Mouse (Mus musculus) granulocyte monocyte progenitor cell, adult 5-6 weeks (primary cell): ENCODE measurements around the gene Prune1. TPM values are rescaled to one million over a fixed set of nuclear protein-coding genes. Genes with fewer than 3 reads are reported as not detected.

Experiments used
- ATAC-seq: replicated peaks from 2 replicates; pipeline ENCODE4 v1.8.0; 2016; ENCODE audit warnings: mild to moderate bottlenecking, moderate TSS enrichment, inconsistent platforms; ENCODE audit not compliant: poor library complexity, severe bottlenecking
- total RNA-seq, 2 experiments: library from RNA; stranded (forward) in 1 of 2; stranded (reverse) in 1 of 2; fragments of 200-712, 200-1000 nt in 1 of 2; fragments of >200 nt in 1 of 2; fragmentation: Nextera tagmentation in 1 of 2; gene quantifications; 2 replicates each; pipeline ENCODE4 v1.2.3; 2014 to 2017

Gene Prune1
- 17.8 and 25.4 TPM in 2 replicates for total RNA-seq (2014; fragmentation: Nextera tagmentation)
- 9.3 and 11.3 TPM in 2 replicates for total RNA-seq (2017)

DNA sequence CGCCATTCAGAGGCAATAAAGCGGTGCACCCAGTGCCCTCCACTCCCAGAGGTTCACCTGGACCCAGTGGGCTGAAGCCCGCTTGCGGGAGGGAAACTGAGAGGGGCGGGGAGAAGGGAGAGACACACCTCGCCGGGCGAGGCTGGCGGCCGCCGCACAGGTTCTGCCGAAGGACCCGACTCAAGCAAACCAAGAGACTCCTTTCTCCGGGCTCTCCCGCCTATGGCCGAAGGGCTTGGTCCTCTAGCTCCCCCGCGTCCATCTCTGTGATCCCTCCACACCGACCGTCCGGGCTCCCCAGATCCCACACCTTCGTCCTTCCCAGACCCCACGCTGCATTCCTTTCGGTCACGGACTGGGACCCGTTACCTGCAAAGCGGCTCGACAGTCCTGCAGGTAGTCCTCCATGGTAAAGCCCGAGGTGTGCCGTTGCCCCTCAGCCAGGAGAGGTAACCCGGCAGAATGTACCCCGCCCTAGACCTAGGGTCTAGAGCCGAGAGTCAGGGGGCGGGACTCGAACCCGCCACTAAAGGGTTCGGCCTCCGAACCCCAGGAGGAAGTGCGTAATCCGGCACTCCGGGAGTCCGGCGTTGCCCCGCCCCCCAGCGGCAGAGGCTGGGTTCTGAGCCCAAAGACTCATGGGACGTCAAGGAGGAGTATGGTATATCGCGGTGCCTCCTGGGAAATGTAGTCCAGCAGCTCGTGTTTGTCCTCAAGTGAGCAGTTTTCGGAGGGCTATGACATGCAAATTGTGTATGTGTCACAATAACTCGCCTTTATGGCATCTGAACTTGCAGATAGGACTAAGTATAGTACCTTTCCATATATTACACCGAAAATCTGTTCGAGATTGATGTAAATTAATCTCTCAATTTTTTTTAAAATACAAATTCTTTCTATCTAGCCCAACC lies at the start of gene Prune1, which contains the start of gene Mindy1:
Prune1 (minus strand) TSS at position 861 of the 911 bp plus-strand sequence.
Mindy1 (plus strand) TSS at position 130 of the 911 bp plus-strand sequence.
- peak; percentile 77 for ATAC-seq

DNA sequence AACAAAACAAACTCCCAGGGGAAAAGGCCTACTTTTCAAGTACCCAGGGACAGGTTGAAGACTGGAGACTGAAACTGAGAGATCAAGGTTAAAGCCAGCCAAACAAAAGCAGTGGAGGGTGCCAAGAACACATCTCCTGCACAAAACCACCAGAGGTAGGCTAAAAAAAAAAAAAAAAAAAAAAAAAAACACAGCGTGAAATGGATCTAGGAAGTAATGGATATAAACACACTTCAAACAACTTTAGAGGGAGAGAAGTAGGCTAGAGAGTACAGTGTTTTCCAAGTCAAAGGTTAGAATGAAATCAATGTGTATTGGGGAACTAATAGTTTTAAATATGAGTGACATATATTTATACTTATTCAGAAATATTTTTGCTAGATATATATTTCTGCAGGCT lies 49.7 kb upstream of the Prune1 start:
- ATAC-seq: no peak

DNA sequence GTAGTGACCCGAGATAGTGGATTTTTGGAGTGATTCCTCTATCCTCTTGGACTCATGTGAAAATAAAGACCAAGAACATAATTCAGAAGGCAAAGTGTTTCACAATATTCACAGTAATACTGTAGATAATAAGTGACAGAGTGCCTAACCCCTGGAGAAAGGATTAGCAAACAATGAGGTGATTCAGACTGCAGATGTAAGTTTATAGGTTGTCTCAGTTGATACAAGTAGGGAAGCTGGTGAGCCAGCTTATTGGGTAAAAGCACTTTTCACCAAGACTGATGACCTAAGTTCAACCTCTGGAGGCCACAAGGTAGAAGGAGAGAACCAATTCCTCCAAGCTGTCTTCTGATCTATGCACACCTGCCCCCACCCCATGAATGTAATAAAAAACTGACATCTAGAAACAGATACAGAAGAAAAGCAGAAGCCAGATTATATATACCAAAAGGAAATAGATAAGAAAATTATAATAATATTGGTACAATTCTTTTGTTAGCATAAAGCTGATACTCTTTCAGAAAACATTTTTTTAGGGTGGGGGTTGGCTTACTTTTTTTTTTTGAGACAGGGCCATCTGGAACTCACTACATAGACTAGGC lies 47.0 kb upstream of the Prune1 start:
- no peak for ATAC-seq

DNA sequence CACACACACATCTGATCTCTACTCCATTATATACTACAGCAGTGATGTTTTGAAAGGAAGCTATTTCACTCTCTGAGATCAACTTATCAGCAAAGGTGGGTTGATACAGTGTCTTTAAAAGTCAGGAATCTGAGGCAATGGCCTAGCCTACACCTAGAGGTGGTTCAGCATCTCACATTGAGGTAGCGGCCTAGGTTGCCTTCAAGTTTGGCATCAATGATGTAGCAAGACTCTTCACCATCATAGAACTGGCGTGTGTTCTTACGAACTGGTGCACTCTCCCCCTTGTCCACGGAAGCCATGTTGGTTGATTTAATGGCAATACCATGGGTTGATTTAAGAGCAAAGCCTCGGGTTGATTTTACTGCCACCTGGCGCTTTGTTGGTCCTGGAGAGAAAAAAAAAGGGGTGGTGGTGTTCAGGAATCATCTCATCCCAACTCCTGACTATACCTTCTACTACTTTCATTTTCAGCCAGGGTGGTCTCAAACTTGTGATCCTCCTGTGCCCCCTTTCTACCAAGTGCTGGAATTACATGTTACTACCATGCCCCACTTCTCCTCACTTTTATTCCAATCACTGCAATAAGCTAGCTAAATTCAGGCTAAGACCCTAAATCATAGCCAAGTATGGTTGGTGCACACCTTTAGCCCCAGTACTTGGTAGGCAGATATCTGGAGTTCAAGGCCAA lies 42.7 kb upstream of the Prune1 start:
- ATAC-seq: 0 out of 2 replicates have a peak, but pooled peaks have one; percentile 21

DNA sequence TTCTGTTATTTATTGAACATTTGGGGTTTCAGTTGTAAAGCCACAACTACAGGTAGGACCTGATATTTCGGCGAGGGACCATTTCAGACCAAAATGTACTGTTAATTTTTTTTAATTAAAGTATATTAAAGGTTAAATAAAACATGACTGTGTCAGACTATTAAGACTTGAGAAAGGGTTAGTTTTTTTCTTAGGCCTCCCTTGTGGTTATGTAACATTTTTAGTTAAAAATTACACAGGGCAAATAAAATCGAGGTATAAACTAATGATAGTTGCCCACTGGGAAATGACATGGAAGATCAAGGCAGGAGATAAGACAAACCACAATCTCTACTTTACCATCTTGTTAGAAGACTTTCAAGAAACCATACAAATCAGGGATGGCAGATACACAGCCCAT lies 41.6 kb upstream of the Prune1 start:
- ATAC-seq: no peak

DNA sequence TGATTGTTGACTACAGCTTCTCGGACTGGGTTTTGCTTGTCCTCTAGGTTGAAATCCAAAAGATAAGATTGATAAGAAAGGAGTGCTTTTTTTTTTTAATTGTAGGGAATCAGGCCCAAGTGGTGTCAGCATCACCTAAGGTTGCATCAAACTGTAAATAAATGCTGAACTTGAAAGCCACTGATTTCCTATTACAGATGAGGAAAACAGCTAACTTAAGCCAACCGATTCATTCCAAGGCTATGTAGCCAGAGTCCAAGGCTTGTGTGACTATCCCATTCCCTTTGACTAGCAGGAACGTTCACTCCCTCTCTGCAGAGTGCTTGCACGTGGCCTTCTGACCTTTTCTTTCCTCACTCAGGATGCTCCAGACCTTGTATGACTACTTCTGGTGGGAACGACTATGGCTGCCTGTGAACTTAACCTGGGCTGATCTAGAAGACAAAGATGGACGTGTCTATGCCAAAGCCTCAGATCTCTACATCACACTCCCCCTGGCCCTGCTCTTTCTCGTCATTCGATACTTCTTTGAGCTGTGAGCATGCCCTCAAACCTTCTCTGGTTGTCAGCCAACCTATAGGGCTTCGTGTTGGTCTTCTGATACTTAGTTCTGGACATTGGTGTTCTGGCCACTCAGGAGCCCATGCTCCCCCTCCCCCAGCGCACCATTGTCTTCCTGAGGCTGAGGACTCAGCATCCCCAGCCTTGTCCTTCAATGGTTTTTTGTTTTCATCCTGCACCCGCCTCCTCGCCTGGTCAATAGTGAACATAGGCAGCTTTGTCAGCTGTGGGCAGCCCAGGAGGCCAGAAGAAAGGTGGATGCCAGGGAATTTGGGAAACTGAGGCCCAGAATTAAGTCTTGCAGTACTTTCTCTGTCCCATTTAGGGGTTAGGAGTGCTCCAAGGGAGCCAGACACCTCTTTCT lies 38.1 kb upstream of the Prune1 start:
- ATAC-seq: no peak

DNA sequence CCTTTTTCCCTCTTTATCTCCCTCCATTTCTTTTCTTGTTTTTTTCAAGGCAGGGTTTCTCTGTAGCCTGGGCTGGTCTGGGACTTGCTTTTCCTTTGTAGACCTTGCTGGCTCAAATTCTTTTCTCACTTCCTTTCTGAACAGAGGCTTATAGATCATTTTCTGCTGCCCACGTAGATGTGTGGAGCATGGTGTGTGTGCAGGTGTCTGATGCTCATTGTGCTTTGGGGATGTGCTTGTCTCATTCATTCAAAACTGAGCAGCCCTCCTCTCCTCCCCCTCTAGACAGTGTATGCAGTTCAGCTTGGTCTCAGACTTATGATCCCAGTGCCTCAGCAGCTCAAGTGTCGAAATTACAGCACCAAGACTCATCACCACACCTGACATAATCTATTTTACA lies 37.2 kb upstream of the Prune1 start:
- ATAC-seq: no peak

DNA sequence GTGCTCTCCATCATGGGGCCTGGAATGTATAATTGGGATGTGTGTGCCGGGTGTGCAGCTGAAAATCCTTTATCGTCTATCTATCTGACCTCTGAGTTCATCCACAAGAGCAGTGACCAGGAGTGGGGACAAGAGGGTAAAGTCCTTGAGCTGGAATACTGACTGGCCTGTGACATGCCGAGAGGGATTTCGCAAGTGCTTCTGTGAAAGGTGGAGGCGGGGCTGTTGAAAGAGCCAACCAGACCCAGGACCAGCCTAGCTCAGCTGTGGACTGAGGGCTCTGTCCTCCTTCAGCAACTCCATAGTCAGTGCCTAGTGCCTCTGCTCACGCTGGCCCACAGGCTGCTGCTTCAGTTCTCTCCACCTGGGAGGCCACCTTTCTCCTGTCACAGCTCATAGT lies 36.7 kb upstream of the Prune1 start:
- ATAC-seq: peak; percentile 50

DNA sequence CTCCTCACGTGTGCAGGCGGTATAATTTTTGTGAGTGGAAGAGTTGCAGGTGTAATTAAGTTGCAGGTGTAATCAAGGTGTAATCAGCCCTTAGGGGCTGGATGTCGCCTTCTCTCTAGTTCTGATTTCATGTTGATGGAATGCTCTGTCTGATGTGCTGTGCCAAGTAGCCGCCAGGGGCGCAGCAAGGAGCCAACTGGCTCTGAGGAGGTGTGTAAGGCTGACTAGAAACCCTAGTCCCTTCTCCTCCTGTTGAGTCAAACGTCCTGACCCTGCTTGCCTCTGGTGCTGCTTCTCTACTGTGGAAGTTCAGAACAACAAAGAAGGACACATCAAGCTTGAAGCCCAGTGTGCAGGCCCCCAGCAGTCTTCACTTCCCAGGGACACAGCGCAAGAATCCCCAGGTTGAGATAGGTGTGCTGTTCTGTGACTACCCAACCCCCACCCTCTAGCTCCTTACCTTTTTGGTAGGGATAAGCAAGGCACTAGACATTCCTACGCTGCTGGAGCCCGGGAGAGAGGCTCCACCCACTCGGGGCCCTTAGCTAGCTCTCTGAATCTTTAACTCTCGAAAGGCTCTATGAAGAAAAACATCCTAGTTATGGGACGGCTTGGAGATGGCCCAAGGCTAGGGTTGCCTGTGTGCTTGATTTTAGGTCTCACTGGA lies 35.7 kb upstream of the Prune1 start:
- 0 out of 2 replicates have a peak, but pooled peaks have one; percentile 12 for ATAC-seq

DNA sequence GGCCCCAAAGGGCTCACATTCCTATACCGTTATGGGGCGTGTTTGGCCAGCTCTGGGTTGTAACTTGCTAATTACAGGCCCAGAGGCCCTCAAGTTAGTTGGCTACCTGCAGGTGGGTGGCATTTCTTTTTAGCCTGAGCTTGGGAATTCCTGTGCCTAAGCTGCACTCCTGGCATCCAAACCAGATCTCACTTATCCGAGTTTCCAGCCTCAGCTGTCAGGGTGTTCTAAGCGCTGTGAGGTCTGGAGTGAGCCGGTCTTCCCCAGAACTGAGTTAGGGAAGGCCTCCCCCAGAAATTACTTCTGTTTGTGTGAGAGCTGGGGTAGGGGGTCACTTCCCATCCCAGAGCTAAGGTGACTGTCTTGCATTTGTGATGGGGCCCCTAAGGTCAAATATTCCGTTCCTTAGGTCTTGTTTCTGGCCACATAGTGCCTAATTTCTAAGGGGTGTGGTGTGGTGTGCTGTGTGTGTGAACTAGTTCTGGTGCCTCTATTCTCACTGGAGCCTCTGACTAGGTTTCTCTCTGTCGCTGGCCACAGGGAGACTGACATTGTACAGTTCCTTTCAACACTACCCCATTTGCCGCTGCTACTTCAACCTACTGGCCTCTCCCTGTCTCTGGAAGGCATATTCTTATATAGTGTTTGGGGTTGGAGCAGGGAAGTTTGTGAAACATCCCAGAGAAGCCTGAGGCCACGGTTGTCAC lies 34.1 kb upstream of the Prune1 start:
- no peak for ATAC-seq

DNA sequence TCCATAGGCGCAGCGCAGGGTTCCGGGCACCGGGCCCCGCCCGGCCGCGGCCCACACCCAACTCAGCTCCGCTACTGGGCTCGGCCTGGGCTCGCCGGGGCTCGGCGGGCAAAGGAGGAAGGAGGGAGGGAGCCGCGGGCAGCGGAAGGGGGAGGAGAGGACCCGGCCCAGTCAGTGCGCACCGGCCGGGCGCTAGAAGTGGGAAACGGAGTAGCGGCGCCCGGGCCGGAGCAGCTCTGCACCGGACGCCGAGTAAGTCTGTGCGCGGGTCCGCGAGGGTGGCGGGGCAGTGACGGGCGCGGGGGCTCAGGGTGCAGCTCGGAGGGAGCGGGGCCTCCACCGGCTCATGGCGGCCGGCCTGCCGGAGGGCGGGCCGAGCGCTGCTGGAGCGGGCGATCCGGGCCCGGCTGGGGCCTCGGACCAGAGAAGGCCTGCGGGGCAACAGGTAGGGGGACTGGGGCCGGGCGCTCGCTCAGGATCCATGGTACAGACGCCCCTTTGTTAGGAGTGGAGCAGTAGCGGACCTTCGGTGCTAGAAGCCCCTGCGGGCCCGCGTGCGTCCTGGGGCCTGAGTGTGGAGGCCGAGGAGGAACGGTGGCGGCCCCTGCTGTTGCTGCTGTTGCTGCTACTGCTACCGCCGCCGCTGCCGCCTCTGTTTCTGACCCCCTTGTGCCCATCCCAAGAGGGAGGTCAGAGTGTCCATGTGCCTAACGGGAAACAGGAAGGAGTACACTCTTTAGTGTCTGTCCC lies 33.4 kb upstream of the Prune1 start:
- peak; percentile 67 for ATAC-seq

DNA sequence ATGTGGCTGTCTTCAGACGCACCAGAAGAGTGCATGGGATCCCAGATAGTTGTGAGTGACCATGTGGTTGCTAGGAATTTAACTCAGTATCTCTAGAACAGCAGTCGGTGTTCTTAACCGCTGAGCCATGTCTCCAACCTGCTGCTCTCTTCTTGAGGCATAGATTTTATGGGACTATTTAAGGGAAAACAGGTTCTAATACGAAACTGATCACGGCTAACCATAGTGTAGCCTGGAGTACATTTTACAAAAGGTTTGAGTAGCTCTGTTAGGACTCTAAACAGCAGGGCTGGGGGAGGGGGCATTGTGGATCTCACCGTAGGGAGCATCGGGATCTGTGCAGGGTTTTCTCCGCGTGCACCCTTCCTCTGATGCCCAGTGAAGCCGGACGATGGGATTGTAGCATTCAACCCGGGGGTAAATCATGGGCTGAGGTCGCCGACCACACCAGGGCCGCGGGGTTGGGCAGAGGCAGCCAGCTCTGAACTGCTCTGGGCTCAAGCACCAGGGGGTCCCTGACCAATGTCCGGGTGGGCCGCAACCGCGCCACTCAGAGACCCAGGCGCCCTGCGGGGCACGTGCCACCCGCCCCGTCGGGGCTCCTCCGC lies 32.7 kb upstream of the Prune1 start, which contains the start of gene Cers2:
Cers2 (plus strand) TSS at position 306 of the 608 bp plus-strand sequence.
- ATAC-seq: no peak

DNA sequence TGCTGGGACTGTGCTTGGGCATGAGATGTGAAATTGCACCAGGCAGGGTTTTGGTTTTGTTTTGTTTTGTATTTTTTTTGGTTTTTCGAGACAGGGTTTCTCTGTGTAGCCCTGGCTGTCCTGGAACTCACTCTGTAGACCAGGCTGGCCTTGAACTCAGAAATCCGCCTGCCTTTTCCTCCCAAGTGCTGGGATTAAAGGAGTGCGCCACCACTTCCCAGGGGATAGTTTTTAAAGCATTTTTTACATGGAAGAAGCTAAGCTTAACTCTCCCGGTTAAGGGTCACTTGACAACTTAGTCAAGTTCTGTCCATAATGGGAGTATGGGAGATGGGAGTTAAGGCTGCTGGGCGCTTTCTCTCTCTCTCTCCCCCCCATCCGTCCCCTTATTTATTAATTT lies 32.2 kb upstream of the Prune1 start:
- no peak for ATAC-seq

DNA sequence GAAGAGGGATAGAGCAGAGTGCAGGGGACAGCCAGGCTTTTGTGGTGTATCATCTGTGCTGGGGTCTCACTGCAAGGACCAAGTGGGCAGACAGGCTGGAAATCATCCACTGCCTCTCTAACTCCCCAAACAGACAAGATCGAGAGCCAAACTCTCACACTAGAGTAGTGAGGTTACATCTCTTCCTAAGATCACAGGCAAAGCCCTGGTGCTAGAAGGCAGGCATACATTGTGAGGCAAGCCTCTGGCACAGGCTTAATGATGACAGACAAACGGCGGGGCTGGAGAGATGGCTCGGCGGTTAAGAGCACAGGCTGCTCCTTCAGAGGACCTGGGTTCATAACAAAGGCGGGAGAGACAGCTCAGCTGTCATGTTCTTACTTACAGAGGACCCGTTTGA lies 31.6 kb upstream of the Prune1 start:
- ATAC-seq: no peak

DNA sequence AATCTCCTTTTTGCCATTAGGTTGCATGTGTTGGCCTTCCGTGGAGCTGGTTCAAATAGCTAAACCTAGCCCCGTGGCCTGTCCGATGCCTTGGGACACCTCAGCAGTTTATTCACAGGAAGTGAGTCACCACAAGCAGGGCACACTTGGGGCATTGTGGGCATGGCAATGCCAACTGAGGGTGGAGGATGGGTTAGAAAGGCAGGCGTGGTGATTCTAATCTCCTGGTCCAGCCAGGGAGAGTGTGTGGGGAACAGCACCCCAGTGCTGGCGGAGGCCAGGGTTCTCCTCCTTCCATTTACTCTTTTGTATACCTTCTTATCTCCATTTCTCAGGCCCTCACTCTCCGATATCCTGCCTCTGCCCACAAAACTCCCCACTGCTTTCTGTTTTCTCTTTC lies 30.7 kb upstream of the Prune1 start:
- peak; percentile 68 for ATAC-seq

DNA sequence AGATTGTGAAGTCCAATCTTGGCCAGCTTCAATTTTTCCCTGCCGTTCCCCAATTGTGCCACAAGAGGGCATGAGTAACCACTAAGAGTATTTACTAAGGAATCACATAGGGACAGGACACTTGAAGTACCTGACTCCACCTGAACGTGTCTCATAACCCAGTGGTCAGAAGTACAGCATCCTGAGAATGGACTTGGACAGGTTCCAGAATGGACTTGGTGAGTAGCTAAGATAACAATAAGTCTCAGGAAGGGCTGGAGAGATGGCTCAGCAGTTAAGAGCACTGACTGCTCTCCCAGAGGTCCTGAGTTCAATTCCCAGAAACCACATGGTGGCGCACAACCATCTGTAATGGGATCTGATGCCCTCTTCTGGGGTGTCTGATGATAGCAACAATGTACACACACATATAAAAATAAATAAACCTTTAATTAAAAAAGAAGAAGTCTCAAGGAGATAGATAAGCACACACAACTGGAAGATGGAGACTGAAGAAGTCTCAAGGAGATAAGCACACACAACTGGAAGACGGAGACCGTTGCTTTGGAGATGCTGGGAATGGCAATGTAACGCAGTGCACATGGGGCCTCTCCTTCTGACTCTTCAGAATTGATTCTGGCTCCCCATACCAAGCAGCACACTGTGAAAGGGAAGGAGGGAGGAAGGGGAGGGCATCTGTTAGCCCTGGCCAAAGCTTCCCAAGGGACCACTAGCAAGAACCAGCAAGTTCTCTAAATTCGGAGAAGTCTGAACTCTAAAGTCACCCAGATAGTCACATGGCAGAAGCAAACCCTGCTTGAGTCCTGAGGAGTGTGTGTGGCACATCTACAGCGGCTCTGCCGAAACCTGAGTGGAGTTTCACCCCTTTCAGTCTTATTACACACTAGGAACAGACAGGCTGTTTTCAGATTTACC lies 29.3 kb upstream of the Prune1 start:
- peak; percentile 23; the same call in 1 of the 2 replicates for ATAC-seq
